Mouse (Mus musculus) left cerebral cortex, adult 11 months (tissue): Measurements from ENCODE around the gene Ssrp1.
A peak's percentile ranks its signal among the peaks of the same experiment; 100 is the strongest.

ENCODE experiments used
- DNase-seq: peaks from one replicate; pipeline ENCODE4 v3.0.0; 2022; ENCODE audit warnings: low spot score

The Ssrp1 gene

GRCm38 (mm10) chr2:85037047-85038026, at the start of gene Ssrp1, which contains the start of gene P2rx3:
Gene Ssrp1, plus strand, starts transcription at chr2:85037234.
Gene P2rx3, minus strand, starts transcription at chr2:85037462.
- DNase-seq: peak; percentile 84

GRCm38 (mm10) chr2:84987930-84988329, 49.1 kb upstream of the Ssrp1 start, which contains the start of gene Prg3:
Gene Prg3, plus strand, starts transcription at chr2:84988215.
- no peak for DNase-seq

- no peak for DNase-seq
Observed at GRCm38 (mm10) chr2:84996376-84996775, 40.7 kb upstream of the Ssrp1 start.

DNA sequence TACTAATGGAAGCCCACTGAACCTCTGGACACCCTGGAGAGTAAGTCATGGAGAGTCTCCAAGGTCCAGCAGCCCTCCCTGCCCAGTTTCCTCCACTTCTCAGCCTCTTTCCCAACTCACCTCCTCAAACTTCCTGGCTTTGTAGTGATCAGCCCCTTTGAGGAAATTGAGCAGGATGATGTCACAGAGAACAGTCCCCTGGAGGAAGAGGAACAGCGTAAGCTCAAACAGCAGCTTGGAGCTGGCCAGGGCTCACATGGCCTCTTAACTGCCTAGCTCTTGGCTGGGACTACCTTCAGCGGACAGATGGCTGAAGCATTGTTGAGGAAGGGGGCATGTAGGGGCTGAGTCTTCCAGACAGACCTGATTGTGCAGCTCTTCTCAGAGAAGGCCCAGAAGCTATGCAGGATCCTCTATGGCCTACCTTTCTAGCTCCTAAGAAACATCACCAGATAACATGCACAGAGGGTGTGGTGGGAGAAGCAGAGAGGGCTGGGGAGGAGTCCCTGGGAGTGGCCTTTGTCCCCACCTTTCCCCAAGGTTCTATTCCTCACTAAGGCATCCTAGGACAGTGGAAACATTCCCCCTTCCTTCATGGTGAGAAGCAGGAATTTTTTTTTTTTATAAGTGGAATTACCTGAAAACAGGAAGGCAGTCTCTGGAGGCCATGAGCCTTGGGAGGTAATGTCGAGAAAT, 37.4 kb upstream of the Ssrp1 start:
- DNase-seq: no peak

DNA sequence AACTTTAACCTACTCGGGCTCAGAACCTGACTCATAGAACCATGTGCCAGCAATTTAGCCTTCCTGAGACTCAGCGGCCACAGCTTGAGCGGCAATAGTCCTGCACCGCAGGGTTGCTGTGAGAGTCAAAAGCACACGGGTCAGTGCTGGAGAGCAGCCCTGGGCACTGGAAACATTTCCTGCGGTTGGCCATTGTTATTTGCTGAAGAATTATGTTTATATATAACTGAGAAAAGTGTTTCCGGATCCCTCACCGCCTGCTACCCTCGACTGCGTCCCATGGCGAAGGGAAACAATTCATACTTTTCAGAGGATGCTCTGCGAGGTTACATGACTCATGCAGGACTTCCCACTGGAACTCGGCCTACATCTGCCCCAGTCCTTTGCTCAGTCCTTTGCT, 35.5 kb upstream of the Ssrp1 start:
- no peak for DNase-seq

GRCm38 (mm10) chr2:85002575-85002974, 34.5 kb upstream of the Ssrp1 start:
- no peak for DNase-seq

DNA sequence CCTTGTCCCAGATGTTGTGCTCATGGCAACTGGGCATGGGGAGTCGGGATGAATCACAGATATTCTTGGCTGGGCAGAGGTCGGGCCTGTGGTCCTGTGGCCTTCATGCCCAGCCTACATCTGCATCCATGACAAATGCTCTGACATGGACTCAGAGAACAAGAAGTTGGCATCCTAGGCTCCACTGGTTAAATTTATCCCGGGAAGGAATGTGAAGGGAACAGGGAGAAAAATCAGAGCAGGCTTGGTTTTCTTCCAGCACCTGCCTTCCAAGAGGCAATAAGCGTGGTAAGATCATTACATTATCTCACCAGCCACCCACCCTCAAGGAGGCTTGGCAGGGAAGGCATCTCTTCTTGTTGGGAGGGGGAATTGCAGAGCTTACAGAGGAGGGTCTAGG, 32.7 kb upstream of the Ssrp1 start:
- no peak for DNase-seq

- no peak for DNase-seq
Observed at GRCm38 (mm10) chr2:85006600-85006999, 30.4 kb upstream of the Ssrp1 start.

DNA sequence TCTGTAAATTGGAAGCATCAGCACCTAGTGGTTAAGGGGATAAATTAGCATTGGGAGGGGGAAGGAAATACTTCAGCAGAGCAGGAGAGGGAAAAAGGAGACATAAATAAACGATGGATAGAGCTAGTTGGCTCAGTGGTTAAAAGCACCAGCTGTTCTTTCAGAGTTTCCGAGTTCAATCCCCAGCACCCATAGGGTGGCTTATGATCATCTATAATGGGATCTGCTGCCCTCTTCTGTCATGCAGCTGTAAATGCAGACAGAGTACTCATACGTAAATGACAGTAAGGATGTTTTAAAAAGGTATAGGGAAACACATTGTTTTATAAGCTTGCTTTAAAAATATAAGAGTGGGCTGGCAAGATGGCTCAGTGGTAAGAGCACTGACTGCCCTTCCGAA, 29.3 kb upstream of the Ssrp1 start:
- no peak for DNase-seq

DNA sequence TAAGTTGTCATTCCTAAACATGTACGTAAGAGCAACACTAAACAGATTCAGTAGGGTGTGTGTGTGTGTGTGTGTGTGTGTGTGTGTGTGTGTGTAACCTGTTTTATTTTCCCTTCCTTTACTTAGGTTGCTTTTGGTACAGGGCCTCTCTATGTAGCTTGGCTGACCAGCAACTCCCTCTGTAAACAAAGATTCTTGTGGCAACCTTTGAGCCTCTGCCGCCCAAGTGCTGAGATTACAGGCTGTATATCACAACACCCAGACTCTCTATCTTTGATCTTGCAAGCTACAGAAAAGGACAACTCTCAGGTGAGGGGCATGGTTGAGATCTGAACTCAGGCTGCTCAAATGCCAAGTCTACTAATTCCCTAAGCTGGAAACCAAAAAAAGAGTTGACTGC, 27.8 kb upstream of the Ssrp1 start:
- no peak for DNase-seq

DNA sequence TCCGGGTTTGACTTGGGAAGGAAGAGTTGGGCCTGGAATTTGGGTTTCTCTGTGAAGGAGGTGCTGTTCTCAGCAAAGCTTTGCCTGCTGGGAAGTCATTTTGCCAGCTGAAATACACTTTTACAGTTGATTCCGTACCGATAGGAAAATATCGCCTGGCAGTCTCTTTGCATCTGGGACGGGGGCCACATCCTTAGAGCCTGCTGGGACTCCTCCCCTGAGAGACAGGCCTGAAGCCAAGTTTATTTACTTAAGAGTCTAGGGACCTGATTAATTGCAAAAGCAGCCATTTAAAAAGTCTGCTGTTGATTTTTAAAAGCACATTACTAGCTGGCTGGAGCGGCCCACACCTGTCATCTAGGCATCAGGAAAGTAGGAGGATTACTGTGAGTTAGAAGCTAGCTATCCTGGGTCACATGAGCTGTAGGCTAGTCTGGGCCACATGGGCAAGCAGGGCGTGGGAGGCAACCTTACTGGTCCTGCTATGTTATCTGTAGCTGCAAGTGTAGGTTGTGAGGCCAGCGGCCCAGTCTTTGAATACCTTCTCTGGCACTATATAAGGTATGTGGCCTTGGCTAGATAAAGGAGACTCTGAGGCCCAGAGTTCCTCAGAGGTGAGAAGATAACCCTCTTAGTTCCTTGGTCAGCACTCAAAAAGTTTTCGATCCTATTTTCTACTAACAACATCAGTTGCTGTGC, 25.0 kb upstream of the Ssrp1 start:
- no peak for DNase-seq

GRCm38 (mm10) chr2:85012679-85013078, 24.4 kb upstream of the Ssrp1 start:
- DNase-seq: no peak

DNA sequence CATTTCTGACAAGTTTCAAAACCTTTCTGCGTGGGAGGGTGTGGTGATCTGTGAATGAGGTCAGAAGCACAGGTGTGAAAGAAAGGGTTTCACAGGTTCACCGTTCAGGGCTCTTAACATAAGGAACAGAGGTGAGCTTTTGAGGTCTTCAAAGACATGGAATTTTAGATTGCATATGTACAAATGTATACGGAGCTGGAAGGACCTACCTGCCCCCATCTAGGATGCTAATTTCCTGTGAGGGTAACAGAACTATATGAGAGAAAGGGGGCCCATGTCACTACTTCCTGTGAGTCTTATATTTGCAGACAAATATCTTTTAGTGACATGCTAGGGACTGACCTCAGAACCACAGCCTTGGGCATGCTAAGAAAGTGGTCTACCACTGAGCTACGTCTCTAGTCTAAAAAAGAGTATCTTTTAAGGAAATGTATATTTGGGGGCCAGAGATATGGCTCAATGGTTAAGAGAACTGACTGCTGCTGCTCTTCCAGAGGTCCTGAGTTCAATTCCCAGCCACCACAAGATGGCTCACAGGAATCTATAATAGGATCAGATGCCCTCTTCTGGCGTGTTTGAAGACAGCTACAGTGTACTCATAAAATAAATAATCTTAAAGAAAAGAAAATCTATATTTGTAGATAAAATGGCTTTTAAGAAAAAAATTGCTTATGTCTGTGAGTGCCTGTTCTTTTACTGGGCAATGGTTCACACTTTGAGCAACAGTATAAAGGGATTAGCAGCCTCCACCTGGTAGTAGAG, 23.0 kb upstream of the Ssrp1 start:
- DNase-seq: no peak

- DNase-seq: no peak
Observed at GRCm38 (mm10) chr2:85014588-85014982, 22.4 kb upstream of the Ssrp1 start.

DNA sequence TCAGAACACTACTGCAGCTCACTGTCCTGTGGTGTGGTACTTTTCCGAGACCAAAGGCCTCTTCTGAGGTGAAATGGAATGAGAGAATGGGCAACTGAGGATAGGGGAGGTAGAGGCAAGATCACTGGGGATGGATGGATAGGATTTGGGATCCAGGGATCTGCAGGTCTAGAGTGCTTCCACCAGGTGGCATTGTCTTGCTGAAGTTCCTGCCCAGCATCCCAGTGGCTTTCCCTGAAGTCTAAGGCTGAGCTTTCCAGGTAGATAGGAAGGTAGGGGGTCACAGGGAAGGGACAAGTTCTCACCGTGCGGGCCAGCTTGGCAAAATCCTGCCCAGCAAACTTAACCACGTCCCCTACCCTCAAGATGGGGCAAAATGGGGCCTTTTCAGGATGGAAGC, 15.0 kb upstream of the Ssrp1 start:
- no peak for DNase-seq

- DNase-seq: no peak
Observed at GRCm38 (mm10) chr2:85026178-85026577, 10.9 kb upstream of the Ssrp1 start.

DNA sequence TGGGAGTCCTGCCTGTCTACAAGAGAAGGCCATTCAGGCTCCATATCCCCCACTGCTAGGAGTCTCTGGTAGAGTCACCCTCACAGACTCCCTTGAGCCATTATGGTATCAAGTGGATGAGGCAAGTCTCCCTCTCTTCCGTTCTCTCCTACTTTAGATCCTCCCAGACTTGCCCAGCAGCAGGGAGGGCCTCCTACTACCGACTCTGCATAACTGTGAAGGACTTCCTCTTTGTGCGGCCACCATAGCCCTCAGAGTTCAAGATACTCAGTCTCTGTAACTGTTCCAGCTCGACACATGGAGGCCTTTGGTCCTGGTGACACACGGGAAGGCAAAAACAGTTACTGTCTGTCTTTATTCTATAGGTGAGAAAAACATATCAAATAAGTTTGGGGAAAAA, 9.8 kb upstream of the Ssrp1 start:
- DNase-seq: no peak

GRCm38 (mm10) chr2:85029897-85030296, 7.1 kb upstream of the Ssrp1 start:
- no peak for DNase-seq

- no peak for DNase-seq
Observed at GRCm38 (mm10) chr2:85030989-85031388, 6.0 kb upstream of the Ssrp1 start.

DNA sequence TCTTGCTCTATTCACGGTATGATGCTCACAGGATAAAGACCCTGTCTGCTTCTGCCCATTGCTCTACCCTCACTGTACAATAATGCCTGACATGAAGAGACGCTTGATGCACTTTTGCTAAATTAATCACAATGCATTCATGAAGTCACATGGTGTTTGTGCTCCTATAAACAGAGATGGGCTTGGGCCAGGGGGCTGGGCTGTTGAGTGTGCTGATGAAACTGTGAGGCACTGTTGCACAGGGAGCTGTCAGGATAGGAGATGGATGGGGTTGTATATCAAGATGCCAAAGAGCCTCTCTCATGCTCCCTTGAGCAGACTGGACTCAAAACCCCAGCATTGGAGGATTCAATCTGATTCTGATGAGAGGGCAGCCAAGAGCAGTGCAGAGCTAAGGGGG, 3.9 kb upstream of the Ssrp1 start:
- no peak for DNase-seq

DNA sequence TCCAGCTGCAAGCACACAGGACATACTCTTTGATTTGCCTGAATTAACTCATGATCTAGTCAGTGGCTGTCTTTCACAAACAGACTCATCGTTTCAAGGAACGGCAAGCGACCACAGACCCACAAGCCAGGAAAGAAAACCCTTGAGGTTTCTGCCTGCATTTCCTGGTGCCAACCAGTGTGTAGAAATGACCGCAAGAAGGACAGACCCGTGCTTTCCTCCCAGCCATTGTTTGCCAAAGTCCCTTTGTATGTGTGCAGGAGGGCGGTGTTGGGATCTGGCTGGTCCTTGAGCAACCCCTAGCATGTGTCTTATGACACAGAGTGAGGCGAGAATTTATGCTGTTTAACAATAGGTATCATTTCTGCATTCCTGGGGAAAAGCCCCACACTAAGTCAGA, 2.9 kb upstream of the Ssrp1 start:
- DNase-seq: no peak
